Comparison of ENCODE assay signal across 21 mouse cellular contexts in genomic region chr13:38544769-38545445, GRCm38 (mm10).
"Had no signal": no experiment of that assay in that cellular context is flagged by ENCODE, and none has a peak within 500 bp of the region (broad histone marks: within the 10 kb centered on the region; RNA-seq: fewer than 3 reads in every experiment).

No protein-coding gene starts in this region.

- DNase-seq: heart, postnatal 36 days; kidney, adult 18-20 months; kidney, adult 8-10 months; kidney, postnatal 10 days; kidney, postnatal 25 days; kidney, postnatal 4 days; liver had no signal

- H3K27ac ChIP-seq: heart, adult 2 months; hindbrain, embryonic 10.5 days; hindbrain, embryonic 12.5 days; hindbrain, embryonic 14.5 days; intestine, embryonic 15.5 days; layer of hippocampus, adult 2 months; left cerebral cortex, adult 2 months; limb, embryonic 10.5 days; limb, embryonic 12.5 days had no signal

- H3K36me3 ChIP-seq: heart, embryonic 12.5 days; hindbrain, embryonic 10.5 days; hindbrain, embryonic 12.5 days; intestine, embryonic 15.5 days; limb, embryonic 10.5 days; limb, embryonic 12.5 days had no signal

- H3K9me3 ChIP-seq: heart, embryonic 12.5 days; hindbrain, embryonic 10.5 days; hindbrain, embryonic 12.5 days; intestine, embryonic 15.5 days; limb, embryonic 10.5 days; limb, embryonic 12.5 days had no signal

- ATAC-seq: forebrain, embryonic 16.5 days; hindbrain, embryonic 16.5 days; inflammation-experienced regulatory T-cells, adult 6 months; intestine, embryonic 15.5 days; intestine, postnatal 0 days had no signal

- H3K4me2 ChIP-seq: heart, embryonic 12.5 days; hindbrain, embryonic 12.5 days; hindbrain, embryonic 14.5 days; intestine, embryonic 15.5 days; limb, embryonic 12.5 days had no signal

- H3K9ac ChIP-seq: heart, embryonic 12.5 days; hindbrain, embryonic 12.5 days; hindbrain, embryonic 14.5 days; intestine, embryonic 15.5 days; limb, embryonic 12.5 days had no signal

- H3K4me3 ChIP-seq: heart, adult 2 months; heart, embryonic 12.5 days; hindbrain, embryonic 10.5 days; hindbrain, embryonic 12.5 days; intestine, embryonic 15.5 days; layer of hippocampus, adult 2 months; left cerebral cortex, adult 2 months; limb, embryonic 10.5 days; limb, embryonic 12.5 days had no signal

- H3K4me1 ChIP-seq: heart, embryonic 12.5 days; hindbrain, embryonic 10.5 days; hindbrain, embryonic 12.5 days; intestine, embryonic 15.5 days; limb, embryonic 10.5 days; limb, embryonic 12.5 days had no signal

- H3K27me3 ChIP-seq: heart, embryonic 12.5 days; hindbrain, embryonic 12.5 days; intestine, embryonic 15.5 days; limb, embryonic 12.5 days had no signal
